14 mouse cellular contexts compared by ENCODE assay signal in genomic region chr4:46056163-46056562, GRCm38 (mm10).
"Had no signal": no experiment of that assay in that cellular context is flagged by ENCODE, and none has a peak within 500 bp of the region (broad histone marks: within the 10 kb centered on the region; RNA-seq: fewer than 3 reads in every experiment).

No protein-coding gene starts in this region.

- DNase-seq: kidney, postnatal 10 days; kidney, postnatal 4 days; lung, adult 2 months; lung, postnatal 36 days; right cerebral cortex, postnatal 4 days; spleen, adult 18-20 months; thymus, adult 18-20 months; thymus, postnatal 14 days had no signal

- H3K27ac ChIP-seq: limb, embryonic 10.5 days; liver, embryonic 15.5 days; midbrain, embryonic 13.5 days had no signal

- ATAC-seq: lung, postnatal 0 days; midbrain, embryonic 13.5 days had no signal

- H3K27me3 ChIP-seq: liver, embryonic 15.5 days; midbrain, embryonic 13.5 days had no signal

- H3K36me3 ChIP-seq: limb, embryonic 10.5 days; midbrain, embryonic 13.5 days had no signal

- H3K9ac ChIP-seq: liver, embryonic 15.5 days; midbrain, embryonic 13.5 days had no signal

- H3K4me1 ChIP-seq: limb, embryonic 10.5 days; midbrain, embryonic 13.5 days had no signal

- H3K9me3 ChIP-seq: limb, embryonic 10.5 days; midbrain, embryonic 13.5 days had no signal

- H3K4me3 ChIP-seq: left cerebral cortex, adult 2 months; limb, embryonic 10.5 days; liver, embryonic 15.5 days; midbrain, embryonic 13.5 days had no signal

- H3K4me2 ChIP-seq: liver, embryonic 11.5 days; liver, embryonic 15.5 days; midbrain, embryonic 13.5 days had no signal
